Mouse (Mus musculus): ENCODE data around the gene Dedd. TPM values are rescaled to one million over a fixed set of nuclear protein-coding genes. Genes with fewer than 3 reads are reported as not detected.

The Dedd gene
- polyA plus RNA-seq, 1 experiment: not detected

GRCm38 (mm10) chr1:171369845-171370556 lies 41.1 kb downstream of the Dedd start, which contains the start of gene Nectin4:
Gene Nectin4, plus strand, starts transcription at chr1:171370099.
- Histone ChIP-seq H3K27ac (ENCODE audit: insufficient read depth, low read depth, low read length) (no peak within 1 kb of the TSS), H3K4me1 (ENCODE audit: control insufficient read depth, insufficient read depth, low read length) (peaks cover 3% of the 10 kb centered on the region), H3K4me3 (ENCODE audit: insufficient read depth, low read depth, low read length) (no peak within 1 kb of the TSS)
- no peak for TF ChIP-seq POLR2A (IDR thresholded peaks at IDR 0.05; ENCODE audit: insufficient read depth, low read depth, low read length)
- no peak for TF ChIP-seq CTCF (IDR thresholded peaks at IDR 0.05; ENCODE audit: insufficient read depth, low read depth, low read length)
- WGBS: 43% methylated on average over 20 of the region's 20 CpGs

- TF ChIP-seq CTCF (IDR thresholded peaks at IDR 0.05; ENCODE audit: insufficient read depth, low read depth, low read length) (no peak), POLR2A (IDR thresholded peaks at IDR 0.05; ENCODE audit: insufficient read depth, low read depth, low read length) (no peak)
- Histone ChIP-seq H3K4me1 (ENCODE audit: control insufficient read depth, insufficient read depth, low read length) (peaks cover 3% of the 10 kb centered on the region), H3K4me3 (ENCODE audit: insufficient read depth, low read depth, low read length) (no peak overlapping the region), H3K27ac (ENCODE audit: insufficient read depth, low read depth, low read length) (no peak overlapping the region)
- WGBS: 76% methylated on average over 3 of the region's 3 CpGs
Observed at GRCm38 (mm10) chr1:171372880-171373279, 43.9 kb downstream of the Dedd start.

GRCm38 (mm10) chr1:171373946-171374345 lies 45.0 kb downstream of the Dedd start:
- H3K4me3 ChIP-seq (ENCODE audit: insufficient read depth, low read depth, low read length): no peak overlapping the region
- TF ChIP-seq POLR2A (IDR thresholded peaks at IDR 0.05; ENCODE audit: insufficient read depth, low read depth, low read length): no peak
- TF ChIP-seq CTCF (IDR thresholded peaks at IDR 0.05; ENCODE audit: insufficient read depth, low read depth, low read length): no peak
- 3% methylated on average over 4 of the region's 4 CpGs for WGBS
- peaks cover 3% of the 10 kb centered on the region for H3K4me1 ChIP-seq (ENCODE audit: control insufficient read depth, insufficient read depth, low read length)
- H3K27ac ChIP-seq (ENCODE audit: insufficient read depth, low read depth, low read length): no peak overlapping the region

- H3K4me3 ChIP-seq (ENCODE audit: insufficient read depth, low read depth, low read length): no peak overlapping the region
- H3K27ac ChIP-seq (ENCODE audit: insufficient read depth, low read depth, low read length): no peak overlapping the region
- 59% methylated on average over 9 of the region's 9 CpGs for WGBS
- peaks cover 13% of the 10 kb centered on the region for H3K4me1 ChIP-seq (ENCODE audit: control insufficient read depth, insufficient read depth, low read length)
- TF ChIP-seq CTCF (IDR thresholded peaks at IDR 0.05; ENCODE audit: insufficient read depth, low read depth, low read length) (no peak), POLR2A (IDR thresholded peaks at IDR 0.05; ENCODE audit: insufficient read depth, low read depth, low read length) (no peak)
Observed at GRCm38 (mm10) chr1:171375646-171376097, 46.7 kb downstream of the Dedd start.

GRCm38 (mm10) chr1:171378298-171378697 lies 49.4 kb downstream of the Dedd start:
- Histone ChIP-seq H3K4me3 (ENCODE audit: insufficient read depth, low read depth, low read length) (no peak overlapping the region), H3K27ac (ENCODE audit: insufficient read depth, low read depth, low read length) (no peak overlapping the region), H3K4me1 (ENCODE audit: control insufficient read depth, insufficient read depth, low read length) (peaks cover 13% of the 10 kb centered on the region)
- 97% methylated on average over 6 of the region's 6 CpGs for WGBS
- no peak for TF ChIP-seq POLR2A (IDR thresholded peaks at IDR 0.05; ENCODE audit: insufficient read depth, low read depth, low read length)
- no peak for TF ChIP-seq CTCF (IDR thresholded peaks at IDR 0.05; ENCODE audit: insufficient read depth, low read depth, low read length)

- 5% methylated on average over 31 of the region's 31 CpGs for WGBS
- peak overlapping the region; percentile 44 for H3K4me3 ChIP-seq (ENCODE audit: insufficient read depth, low read depth, low read length)
Observed at GRCm38 (mm10) chr1:171379935-171380599, 51.1 kb downstream of the Dedd start.

GRCm38 (mm10) chr1:171382096-171382620 lies 53.2 kb downstream of the Dedd start:
- WGBS: 91% methylated on average over 11 of the region's 11 CpGs
- Histone ChIP-seq H3K4me1 (ENCODE audit: control insufficient read depth, insufficient read depth, low read length) (peaks cover 9% of the 10 kb centered on the region), H3K27ac (ENCODE audit: insufficient read depth, low read depth, low read length) (no peak overlapping the region), H3K4me3 (ENCODE audit: insufficient read depth, low read depth, low read length) (no peak overlapping the region)
- no peak for TF ChIP-seq CTCF (IDR thresholded peaks at IDR 0.05; ENCODE audit: insufficient read depth, low read depth, low read length)
- no peak for TF ChIP-seq POLR2A (IDR thresholded peaks at IDR 0.05; ENCODE audit: insufficient read depth, low read depth, low read length)

More at GRCm38 (mm10) chr1:171379935-171380599, 51.1 kb downstream of the Dedd start:
- no peak for TF ChIP-seq POLR2A (IDR thresholded peaks at IDR 0.05; ENCODE audit: insufficient read depth, low read depth, low read length)
- peak; percentile 55 for TF ChIP-seq CTCF (IDR thresholded peaks at IDR 0.05; ENCODE audit: insufficient read depth, low read depth, low read length)
- H3K4me1 ChIP-seq (ENCODE audit: control insufficient read depth, insufficient read depth, low read length): peaks cover 9% of the 10 kb centered on the region
- H3K27ac ChIP-seq (ENCODE audit: insufficient read depth, low read depth, low read length): no peak overlapping the region

GRCm38 (mm10) chr1:171384361-171384760 lies 55.4 kb downstream of the Dedd start:
- Histone ChIP-seq H3K4me1 (ENCODE audit: control insufficient read depth, insufficient read depth, low read length) (peaks cover 9% of the 10 kb centered on the region), H3K27ac (ENCODE audit: insufficient read depth, low read depth, low read length) (no peak overlapping the region), H3K4me3 (ENCODE audit: insufficient read depth, low read depth, low read length) (no peak overlapping the region)
- TF ChIP-seq POLR2A (IDR thresholded peaks at IDR 0.05; ENCODE audit: insufficient read depth, low read depth, low read length) (no peak), CTCF (IDR thresholded peaks at IDR 0.05; ENCODE audit: insufficient read depth, low read depth, low read length) (no peak)
- WGBS: 67% methylated on average over 9 of the region's 9 CpGs

GRCm38 (mm10) chr1:171385171-171385570 lies 56.2 kb downstream of the Dedd start:
- WGBS: 76% methylated on average over 9 of the region's 9 CpGs
- H3K4me3 ChIP-seq (ENCODE audit: insufficient read depth, low read depth, low read length): no peak overlapping the region
- no peak overlapping the region for H3K27ac ChIP-seq (ENCODE audit: insufficient read depth, low read depth, low read length)
- peaks cover 4% of the 10 kb centered on the region for H3K4me1 ChIP-seq (ENCODE audit: control insufficient read depth, insufficient read depth, low read length)
- no peak for TF ChIP-seq CTCF (IDR thresholded peaks at IDR 0.05; ENCODE audit: insufficient read depth, low read depth, low read length)
- TF ChIP-seq POLR2A (IDR thresholded peaks at IDR 0.05; ENCODE audit: insufficient read depth, low read depth, low read length): no peak

All from olfactory bulb, adult 2 months (tissue).